Mouse (Mus musculus): Measurements from ENCODE around the gene Vps54. TPM values are rescaled to one million over a fixed set of nuclear protein-coding genes. Genes with fewer than 3 reads are reported as not detected.

Gene Vps54
- total RNA-seq, 2 experiments from 2014 or later = 42.9 to 58.8 TPM

DNA sequence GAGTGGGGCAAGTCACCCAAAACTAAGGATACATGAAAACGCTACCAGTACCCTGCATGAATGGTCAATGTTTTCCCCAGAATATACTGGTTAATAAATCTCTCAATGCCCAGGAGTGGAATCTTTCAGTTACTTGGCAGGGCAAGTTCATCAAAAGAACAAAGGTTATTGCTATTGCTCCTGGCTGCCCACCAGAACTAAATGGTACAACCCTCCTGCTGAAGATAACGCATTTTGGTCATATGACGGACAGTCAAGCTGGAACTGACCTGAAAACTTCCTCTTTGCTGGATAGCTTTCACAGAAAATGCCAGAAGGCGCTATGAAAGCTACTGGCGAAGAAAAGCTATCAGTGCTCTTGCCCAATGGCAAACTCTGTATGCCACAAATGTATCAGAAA is 86.7 kb downstream of the Vps54 start:
- ATAC-seq (replicated peaks; ENCODE audit: low FRiP score, low TSS enrichment, poor library complexity, severe bottlenecking) = no peak

DNA sequence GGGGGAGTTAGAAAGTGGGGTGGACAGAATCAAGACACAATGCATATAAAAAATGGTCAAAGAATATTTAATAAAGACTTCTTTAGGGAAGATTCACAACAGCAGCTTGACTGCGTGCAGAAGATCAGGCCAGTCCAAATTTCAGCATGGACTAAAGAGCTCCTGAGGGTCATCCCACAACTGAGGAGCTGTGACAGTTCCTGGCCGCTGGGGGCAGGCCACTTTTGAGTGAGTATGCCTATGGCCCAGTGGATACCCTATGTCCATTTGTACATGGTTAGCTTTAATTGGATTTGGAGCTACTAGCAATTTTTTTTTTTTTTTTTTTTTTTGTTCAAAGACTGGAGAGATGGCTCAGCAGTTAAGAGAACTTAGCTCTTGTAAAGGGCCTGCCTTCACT is 87.7 kb downstream of the Vps54 start:
- 0 out of 2 replicates have a peak, but pooled peaks have one; percentile 45 for ATAC-seq (replicated peaks; ENCODE audit: low FRiP score, low TSS enrichment, poor library complexity, severe bottlenecking)

DNA sequence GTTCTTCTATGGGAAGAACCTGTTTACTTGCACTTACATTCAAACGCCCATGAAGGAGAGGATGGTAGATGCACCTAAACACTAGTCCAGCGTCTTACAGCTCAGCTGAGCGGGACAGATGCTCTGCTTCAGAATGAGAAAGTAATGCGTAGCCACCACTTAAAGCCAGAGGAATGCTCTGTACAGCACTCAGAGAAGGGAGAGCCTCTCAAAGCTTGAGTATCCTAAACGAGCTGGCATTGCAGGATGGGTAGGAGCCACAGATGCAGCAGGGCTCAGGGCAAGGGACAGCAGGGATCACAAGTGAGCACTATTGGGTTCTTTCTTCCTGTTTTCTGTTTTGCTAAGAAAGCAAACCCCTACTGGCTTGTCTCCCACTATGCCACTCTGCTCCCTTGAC is 88.4 kb downstream of the Vps54 start:
- ATAC-seq (replicated peaks; ENCODE audit: low FRiP score, low TSS enrichment, poor library complexity, severe bottlenecking) = no peak

DNA sequence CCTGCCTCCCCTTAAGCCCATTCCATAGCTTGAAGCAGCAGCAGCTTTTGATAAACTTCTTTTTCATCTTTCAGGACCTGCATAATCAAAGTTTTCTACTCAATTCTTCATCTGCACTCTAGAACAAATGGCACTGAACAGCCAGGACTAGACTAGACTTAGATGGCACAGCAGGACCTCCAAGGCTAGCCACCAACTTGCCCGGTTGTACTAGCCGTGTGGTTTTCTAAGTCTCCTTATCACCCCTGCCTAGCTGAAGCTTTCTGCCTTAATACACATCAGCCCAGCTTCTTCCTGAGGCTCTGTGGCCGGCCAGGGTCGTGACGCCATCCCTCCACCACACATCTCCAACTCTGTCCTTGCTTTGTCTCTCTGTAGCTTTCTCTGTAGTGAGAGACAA is 89.1 kb downstream of the Vps54 start:
- peak; percentile 70 for ATAC-seq (replicated peaks; ENCODE audit: low FRiP score, low TSS enrichment, poor library complexity, severe bottlenecking)

DNA sequence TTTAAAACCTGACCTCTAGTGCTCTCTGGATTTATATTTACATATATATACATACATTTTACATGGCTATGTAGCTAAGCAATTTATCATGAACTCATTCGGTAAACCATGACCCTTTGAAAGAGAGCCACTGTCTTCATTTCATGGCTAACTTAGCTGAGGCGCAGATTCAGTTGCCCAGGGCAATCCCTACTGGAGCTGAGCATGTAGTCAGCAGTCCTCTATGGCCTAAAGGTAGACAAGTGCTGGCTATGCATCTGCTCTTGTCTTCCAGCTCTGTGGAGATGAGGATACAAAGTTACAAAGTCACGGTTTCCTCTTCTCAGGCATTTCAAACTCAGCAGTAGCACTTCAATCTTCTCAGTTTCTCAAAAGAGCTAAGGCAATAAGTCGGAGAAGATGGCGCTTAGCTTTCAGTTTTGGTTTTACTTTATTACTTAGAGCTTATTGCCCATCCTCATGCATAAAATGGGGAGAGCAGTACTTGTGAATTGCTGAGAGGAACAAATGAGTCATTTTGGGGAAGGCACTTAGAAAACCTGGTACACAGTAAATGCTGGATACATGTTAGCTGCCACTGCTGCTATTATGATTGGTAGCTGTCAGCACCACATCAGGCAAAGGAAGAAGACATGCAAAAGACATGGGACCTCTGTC is 93.7 kb downstream of the Vps54 start:
- no peak for ATAC-seq (replicated peaks; ENCODE audit: low FRiP score, low TSS enrichment, poor library complexity, severe bottlenecking)

DNA sequence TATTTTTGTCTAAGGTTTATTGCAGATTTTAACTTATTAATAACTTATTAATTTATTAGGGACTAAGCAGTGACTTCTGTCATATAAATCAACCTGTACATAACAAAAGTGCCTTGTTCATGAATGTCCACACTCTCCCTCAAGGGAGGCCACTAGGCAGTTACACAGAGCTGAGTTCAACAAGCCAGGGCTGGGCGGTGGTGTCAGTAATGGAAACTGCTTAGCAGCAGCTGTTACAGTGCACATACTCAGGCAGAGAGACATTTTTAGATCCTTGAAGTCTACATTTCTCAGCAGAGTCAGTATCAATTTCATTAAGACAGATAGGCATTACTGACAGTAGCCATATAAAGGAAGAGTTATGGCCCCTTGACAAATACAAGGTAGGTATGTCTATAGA is 98.8 kb downstream of the Vps54 start:
- no peak for ATAC-seq (replicated peaks; ENCODE audit: low FRiP score, low TSS enrichment, poor library complexity, severe bottlenecking)

DNA sequence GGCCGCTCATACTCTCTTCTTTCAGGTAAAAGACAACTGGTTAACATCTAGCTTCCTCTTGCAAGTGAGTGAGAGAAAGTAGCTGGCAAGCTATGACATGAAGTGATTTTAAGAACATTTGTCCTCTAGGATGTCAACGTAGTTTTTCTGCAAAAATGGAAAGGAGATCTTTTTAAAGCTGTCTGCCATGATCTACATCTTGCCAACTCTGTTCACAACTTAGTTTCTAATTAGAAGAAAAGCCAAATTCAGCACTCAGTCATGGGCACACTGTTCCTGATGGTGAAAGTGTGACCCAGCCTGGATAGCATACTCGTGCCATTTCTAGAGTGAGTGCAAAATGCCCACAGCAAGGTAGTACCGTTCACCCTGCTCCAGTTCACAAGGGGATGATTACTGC is 100.0 kb downstream of the Vps54 start:
- no peak for ATAC-seq (replicated peaks; ENCODE audit: low FRiP score, low TSS enrichment, poor library complexity, severe bottlenecking)

DNA sequence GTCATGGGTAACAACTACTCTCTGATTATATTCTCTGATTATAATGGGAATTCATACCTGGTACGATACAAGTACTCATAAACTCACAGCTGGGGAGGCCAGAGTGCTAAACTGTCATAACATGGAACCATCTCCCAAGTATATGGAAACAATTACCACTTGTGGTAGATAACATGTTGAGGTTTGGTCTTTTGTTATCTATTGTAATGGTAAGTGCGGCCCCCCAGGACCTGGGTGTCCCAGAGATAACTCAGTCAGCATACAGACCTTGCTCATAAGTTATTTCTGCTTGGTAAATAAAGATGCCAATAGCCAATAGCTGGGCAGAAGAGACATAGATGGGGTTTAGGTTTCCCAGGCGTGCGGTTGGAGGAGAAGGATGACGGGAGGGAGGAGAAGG is 104.4 kb downstream of the Vps54 start:
- ATAC-seq (replicated peaks; ENCODE audit: low FRiP score, low TSS enrichment, poor library complexity, severe bottlenecking) = peak; percentile 87

DNA sequence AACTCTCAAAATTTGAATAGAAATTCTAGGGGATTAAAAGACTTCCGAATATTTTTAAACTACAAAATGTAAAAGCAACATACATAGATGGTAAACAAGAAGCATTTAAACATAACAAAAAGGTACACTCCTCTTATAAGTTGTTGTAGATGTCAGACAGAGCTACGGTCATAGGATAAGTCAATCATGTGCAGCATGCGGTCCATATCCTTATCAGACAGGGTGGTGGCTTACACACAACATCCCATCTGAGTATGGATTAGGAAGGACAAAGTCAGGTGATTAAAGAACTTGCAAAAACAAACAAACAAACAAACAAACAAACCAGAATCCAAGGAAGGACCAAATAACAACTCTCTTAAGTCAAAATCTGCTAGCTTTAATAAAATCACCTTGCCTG is 106.9 kb downstream of the Vps54 start:
- no peak for ATAC-seq (replicated peaks; ENCODE audit: low FRiP score, low TSS enrichment, poor library complexity, severe bottlenecking)

DNA sequence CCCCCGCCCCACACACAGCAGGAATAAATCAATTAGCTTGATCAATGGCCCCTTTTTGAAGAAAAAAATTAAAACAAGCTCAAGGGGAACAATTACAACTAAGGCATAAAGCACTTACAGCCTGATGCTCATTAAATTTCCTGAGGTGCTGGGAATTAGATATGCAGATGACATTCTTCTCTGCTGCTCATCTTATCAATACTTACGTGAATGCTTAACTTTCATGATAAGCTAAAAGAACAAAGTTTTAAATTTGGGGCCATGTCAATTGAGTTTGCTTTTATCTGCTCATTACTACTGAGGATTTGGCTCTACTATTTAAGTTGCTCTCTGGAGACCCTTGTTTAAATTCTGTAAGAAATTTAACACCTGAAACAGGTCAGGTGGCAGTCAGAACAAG is 109.8 kb downstream of the Vps54 start:
- 0 out of 2 replicates have a peak, but pooled peaks have one; percentile 37 for ATAC-seq (replicated peaks; ENCODE audit: low FRiP score, low TSS enrichment, poor library complexity, severe bottlenecking)

DNA sequence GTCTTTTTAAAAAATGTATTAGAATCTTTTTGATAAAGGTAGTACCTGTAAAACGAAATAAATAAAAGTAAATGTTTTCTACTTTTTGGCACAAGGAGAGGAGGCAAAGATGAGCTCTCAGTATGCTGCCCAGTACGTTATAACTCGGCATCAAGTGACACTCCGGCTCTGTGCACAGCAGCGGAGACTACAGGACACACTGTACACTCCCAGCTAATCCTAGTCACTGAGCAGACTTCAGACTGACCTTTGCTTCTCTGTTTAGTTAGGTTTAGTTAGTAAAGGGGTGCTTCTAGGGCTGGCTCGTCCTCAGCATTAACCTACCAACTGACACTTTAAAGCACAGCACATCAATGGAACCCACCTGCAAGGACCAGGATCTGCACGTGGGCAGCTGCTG is 112.2 kb downstream of the Vps54 start:
- ATAC-seq (replicated peaks; ENCODE audit: low FRiP score, low TSS enrichment, poor library complexity, severe bottlenecking) = no peak

DNA sequence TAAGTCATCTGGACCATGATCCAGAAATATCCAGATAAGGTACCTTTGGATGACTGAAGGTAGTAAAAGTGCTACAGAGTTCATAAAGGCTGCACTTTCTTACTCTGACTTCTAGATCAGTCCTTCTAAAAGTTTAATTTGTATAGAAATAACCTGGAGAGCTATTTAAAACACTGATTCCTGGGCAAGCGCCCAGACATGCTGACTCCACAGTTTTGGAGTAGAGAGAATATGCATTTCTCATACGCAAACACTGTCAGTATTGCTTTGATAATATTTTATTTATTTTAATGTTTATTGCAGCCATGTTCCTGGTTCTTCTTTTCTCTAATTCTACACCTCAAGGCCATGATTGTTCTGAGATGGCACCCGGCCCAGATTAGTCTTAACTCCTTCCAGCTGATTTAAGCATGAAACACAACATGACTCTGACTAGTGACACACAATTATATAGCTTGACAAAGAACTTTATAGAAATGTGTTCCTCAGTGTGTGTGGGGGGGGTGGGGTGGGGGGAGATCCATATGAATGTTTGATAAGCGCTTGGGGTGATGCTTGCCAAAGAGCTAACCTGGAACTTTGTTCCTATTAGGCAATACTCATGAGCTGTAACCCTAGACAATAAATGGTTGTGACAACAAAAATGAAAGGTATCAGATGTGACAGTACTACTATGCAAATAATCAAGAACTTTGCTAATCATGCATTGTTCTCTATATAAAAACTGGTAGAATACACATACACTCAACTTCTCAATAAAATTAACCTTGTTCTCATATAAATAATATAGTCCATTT is 124.3 kb downstream of the Vps54 start:
- no peak for ATAC-seq (replicated peaks; ENCODE audit: low FRiP score, low TSS enrichment, poor library complexity, severe bottlenecking)

DNA sequence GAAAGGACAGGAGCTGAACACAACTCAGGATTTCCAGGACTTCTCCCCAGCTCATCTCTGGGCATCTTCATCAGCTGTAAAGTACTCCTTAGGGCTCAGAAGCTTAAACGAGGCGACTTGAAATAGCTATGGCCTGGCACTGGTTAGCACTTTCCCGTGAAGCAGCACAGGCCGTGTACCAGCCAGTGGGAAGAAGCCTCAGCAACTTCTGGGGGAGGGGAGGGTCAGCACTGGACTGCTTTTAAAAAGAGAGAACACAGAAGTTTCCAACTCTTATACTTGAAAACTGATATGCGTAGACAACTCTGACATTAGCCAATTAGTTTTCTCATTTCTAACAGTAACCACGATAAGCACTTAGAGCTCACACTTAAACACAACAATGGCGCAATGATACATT is 129.4 kb downstream of the Vps54 start:
- no peak for ATAC-seq (replicated peaks; ENCODE audit: low FRiP score, low TSS enrichment, poor library complexity, severe bottlenecking)

DNA sequence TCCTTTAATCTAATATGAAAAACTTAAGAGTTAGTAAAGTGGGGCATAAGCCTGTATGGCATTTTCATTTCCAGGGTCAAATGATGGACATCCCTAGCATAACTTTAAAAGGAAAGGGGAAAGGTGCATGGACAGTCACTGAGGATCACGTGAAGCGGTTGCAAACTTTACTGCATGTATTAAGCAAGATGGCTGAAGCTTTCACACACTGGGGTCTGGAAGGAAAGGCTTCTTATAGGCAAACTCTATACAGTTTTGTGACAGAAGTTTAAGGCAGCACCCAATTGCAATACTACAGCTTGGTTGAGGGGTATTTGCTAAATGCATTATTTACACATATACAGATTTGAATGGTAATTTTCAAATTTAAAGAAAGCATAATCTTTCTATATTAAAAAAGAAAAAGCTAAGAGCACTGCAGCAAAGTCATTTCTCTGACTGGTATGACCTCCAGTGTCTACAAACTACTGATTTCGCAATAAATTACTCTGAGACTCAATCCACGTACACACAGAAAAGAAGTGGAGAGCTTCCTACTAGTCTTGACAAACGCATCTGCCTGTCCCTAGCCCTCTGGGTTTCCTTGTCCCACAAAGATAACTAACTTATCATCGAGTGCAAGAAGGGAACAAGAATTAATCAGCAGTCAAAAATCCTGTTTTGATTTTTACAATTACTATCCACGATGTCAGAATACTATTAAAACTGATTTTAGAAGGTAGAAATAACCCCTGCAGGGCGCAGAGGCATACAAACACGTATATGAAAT is 130.4 kb downstream of the Vps54 start:
- ATAC-seq (replicated peaks; ENCODE audit: low FRiP score, low TSS enrichment, poor library complexity, severe bottlenecking) = 0 out of 2 replicates have a peak, but pooled peaks have one; percentile 19

DNA sequence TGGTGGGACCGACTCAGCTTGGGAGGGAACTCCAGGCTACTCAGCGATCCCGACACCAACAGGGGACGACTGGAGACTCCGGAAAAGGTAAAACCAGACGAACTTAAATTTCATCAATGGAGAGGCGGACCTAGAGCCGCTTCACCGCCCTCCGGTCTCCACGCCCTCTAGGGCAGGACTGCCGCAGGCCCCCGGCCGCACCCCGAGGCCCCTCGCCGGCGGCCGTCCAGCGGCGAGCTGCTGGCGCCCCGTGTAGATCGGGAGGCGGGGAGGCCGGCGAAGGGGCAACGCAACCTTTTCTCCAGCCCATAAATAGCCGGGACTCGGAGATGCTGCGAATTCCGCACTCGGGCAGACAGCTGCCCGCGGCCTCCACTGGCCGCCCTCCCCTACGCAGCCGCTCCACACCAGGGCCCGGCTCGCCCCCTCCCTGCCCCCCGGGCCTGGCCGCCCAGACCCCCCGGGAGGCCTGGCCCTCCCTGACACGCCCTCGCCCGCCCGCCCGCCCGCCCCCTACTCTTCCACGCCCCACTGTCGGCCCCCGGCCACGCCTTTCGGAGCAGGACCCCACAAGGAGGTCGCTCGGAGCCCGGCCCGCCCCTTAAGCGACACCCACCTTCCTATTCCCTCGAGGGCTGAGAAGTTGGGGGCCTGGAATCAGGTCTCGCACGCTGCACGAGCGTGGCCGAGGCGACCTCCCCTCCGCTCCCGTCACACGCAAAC is 131.5 kb downstream of the Vps54 start:
- peak; percentile 44 for ATAC-seq (replicated peaks; ENCODE audit: low FRiP score, low TSS enrichment, poor library complexity, severe bottlenecking)

Other genes with a start within 250 kb of the Vps54 start
- 12.7 and 15.2 TPM in 2 replicates for gene Peli1, start 148.0 kb upstream of the Vps54 start, total RNA-seq (2014; fragmentation: Nextera tagmentation)
- gene Peli1, start 148.0 kb upstream of the Vps54 start, total RNA-seq (2017) = 13.1 and 18.8 TPM in 2 replicates
- 13.8 and 24.6 TPM in 2 replicates for gene Ugp2, start 131.9 kb downstream of the Vps54 start, total RNA-seq (2014; fragmentation: Nextera tagmentation)
- 14.1 and 25.9 TPM in 2 replicates for gene Ugp2, start 131.9 kb downstream of the Vps54 start, total RNA-seq (2017)